Mouse (Mus musculus) heart, adult 2 months (tissue): ENCODE measurements around the gene Vezt. TPM values are rescaled to one million over a fixed set of nuclear protein-coding genes. Genes with fewer than 3 reads are reported as not detected.

Experiments
- DNase-seq, 2 experiments: peaks; one replicate each; pipeline ENCODE4 v3.0.0; 2021
- H3K27ac ChIP-seq: fragments of 200-600 bp; 2 replicates; pipeline ENCODE4 v1.8.1; 2022
- H3K27me3 ChIP-seq: fragments of 200-500 bp; 2 replicates; pipeline ENCODE4 v1.6.1; 2012; ENCODE audit warnings: mild to moderate bottlenecking, low read length, inconsistent platforms, mixed read lengths; ENCODE audit not compliant: control insufficient read depth, insufficient read depth
- H3K36me3 ChIP-seq: fragments of 200-500 bp; 2 replicates; pipeline ENCODE4 v1.6.1; 2012; ENCODE audit warnings: low read length, inconsistent platforms; ENCODE audit not compliant: control insufficient read depth, insufficient read depth
- H3K4me1 ChIP-seq: fragments of 200-500 bp; 2 replicates; pipeline ENCODE4 v1.6.1; 2011; ENCODE audit warnings: low read length; ENCODE audit not compliant: control insufficient read depth, insufficient read depth
- H3K4me3 ChIP-seq: fragments of 200-600 bp; 2 replicates; pipeline ENCODE4 v1.8.1; 2022
- H3K79me2 ChIP-seq: fragments of 200-500 bp; replicated peaks from 2 replicates; pipeline ENCODE4 v1.6.1; 2012; ENCODE audit warnings: mild to moderate bottlenecking, inconsistent platforms, low read length, moderate library complexity, mixed read lengths; ENCODE audit not compliant: control insufficient read depth, insufficient read depth
- H3K9ac ChIP-seq: fragments of 200-500 bp; 2 replicates; pipeline ENCODE4 v1.6.1; 2012; ENCODE audit warnings: low read depth, mild to moderate bottlenecking, control low read depth, inconsistent platforms, low read length, mixed read lengths
- CTCF ChIP-seq: fragments of 200-600 bp; IDR thresholded peaks from 2 replicates; pipeline ENCODE4 v1.8.1; 2022; ENCODE audit warnings: antibody characterized with exemption, mild to moderate bottlenecking, moderate library complexity
- EP300 ChIP-seq: fragments of 200-500 bp; IDR thresholded peaks from 2 replicates; pipeline ENCODE4 v1.6.1; 2011; ENCODE audit warnings: low read depth, low read length, control low read depth; ENCODE audit not compliant: insufficient read depth
- POLR2A ChIP-seq: fragments of 200-500 bp; IDR thresholded peaks from 2 replicates; pipeline ENCODE4 v1.6.1; 2011; ENCODE audit warnings: mild to moderate bottlenecking, low read depth, low read length, control low read depth; ENCODE audit not compliant: insufficient read depth
- WGBS: fragments of 180-500 bp; shearing (Covaris S2); methylation state at CpG from one replicate; pipeline ENCODE4 v1.1.7; 2018; 5-methylcytosine and 5-hydroxymethylcytosine counted together
- intact Hi-C: fragments of 180-260 bp; cut with DNase I; formaldehyde crosslinking; loops from one replicate; pipeline ENCODE4 v1.15.1; 2025
- long read RNA-seq: library from polyadenylated mRNA; stranded (forward); transcript quantifications from one replicate; pipeline ENCODE4 v2.0.0, GENCODE M21; 2021
- polyA plus RNA-seq: library from polyadenylated mRNA; depleted of rRNA; stranded (reverse); fragments of >200 nt; gene quantifications from 2 replicates; pipeline ENCODE4 v1.2.3, GENCODE M21; 2012; rRNA removed
- total RNA-seq, 2 experiments: library from RNA; stranded (reverse); gene quantifications; 2 replicates each; pipeline ENCODE4 v1.2.3; 2021

Vezt gene
- 10 to 100 TPM; 38.8 to 45.4 TPM for total RNA-seq
- polyA plus RNA-seq: 17.4 and 27.9 TPM in 2 replicates
- long read RNA-seq, full-length matches to known transcripts: 23 of 29 reads
- long read RNA-seq, partial matches to known transcripts: 2 of 29 reads
- long read RNA-seq, other reads (novel, unspliced or antisense): 4 of 29 reads

GRCm38 (mm10) chr10:94035658-94036374 is at the start of gene Vezt, which contains the start of gene Fgd6:
Gene Vezt, minus strand, starts transcription at chr10:94035817.
Gene Fgd6, plus strand, starts transcription at chr10:94036001.
- Histone ChIP-seq H3K36me3 (peaks cover 7% of the 10 kb centered on the region), H3K27me3 (no peaks in the 10 kb centered on the region), H3K79me2 (peaks cover 3% of the 10 kb centered on the region; the same call in 1 of the 2 replicates), H3K27ac (peak within 1 kb of the TSS; percentile 94), H3K9ac (peak within 1 kb of the TSS; percentile 92), H3K4me3 (peak within 1 kb of the TSS; percentile 77), H3K4me1 (peaks cover 2% of the 10 kb centered on the region)
- under 1% methylated on average over 76 of the region's 77 CpGs for WGBS
- intact Hi-C loops: loop anchor here (1.0 to 5.0 kb wide), 2 partner anchors 36 to 80 kb away; no protein-coding TSS in a partner anchor
- TF ChIP-seq EP300: 0 out of 2 replicates have a peak, but pooled peaks have one; percentile 15
- TF ChIP-seq POLR2A: peak; percentile 74
- TF ChIP-seq CTCF: peak; percentile 93
- DNase-seq: peak; percentile 99

GRCm38 (mm10) chr10:94082040-94082734 is 46.6 kb upstream of the Vezt start:
- Histone ChIP-seq H3K4me3 (no peak overlapping the region), H3K9ac (no peak overlapping the region), H3K4me1 (peaks cover 3% of the 10 kb centered on the region), H3K27ac (no peak overlapping the region; the same call in 1 of the 2 replicates), H3K79me2 (no peaks in the 10 kb centered on the region), H3K27me3 (no peaks in the 10 kb centered on the region), H3K36me3 (peaks cover 6% of the 10 kb centered on the region)
- DNase-seq: no peak
- TF ChIP-seq POLR2A (no peak), CTCF (no peak), EP300 (no peak)
- 35% methylated on average over 7 of the region's 7 CpGs for WGBS
- intact Hi-C loops: no loop called here

- no peak for TF ChIP-seq CTCF
- no peak for TF ChIP-seq EP300
- no peak for TF ChIP-seq POLR2A
- intact Hi-C loops: no loop called here
Observed at GRCm38 (mm10) chr10:94080740-94081139, 45.1 kb upstream of the Vezt start.

GRCm38 (mm10) chr10:94076966-94077825 is 41.6 kb upstream of the Vezt start:
- TF ChIP-seq EP300 (no peak), CTCF (no peak), POLR2A (no peak)
- intact Hi-C loops: no loop called here
- H3K4me1 ChIP-seq: peaks cover 3% of the 10 kb centered on the region
- H3K9ac ChIP-seq: no peak overlapping the region
- DNase-seq: no peak
- H3K4me3 ChIP-seq: no peak overlapping the region
- no peak overlapping the region for H3K27ac ChIP-seq
- no peaks in the 10 kb centered on the region for H3K79me2 ChIP-seq
- H3K27me3 ChIP-seq: no peaks in the 10 kb centered on the region
- peaks cover 3% of the 10 kb centered on the region; the same call in 1 of the 2 replicates for H3K36me3 ChIP-seq
- 83% methylated on average over 14 of the region's 14 CpGs for WGBS

More at GRCm38 (mm10) chr10:94080740-94081139, 45.1 kb upstream of the Vezt start:
- no peaks in the 10 kb centered on the region for H3K79me2 ChIP-seq
- H3K27ac ChIP-seq: no peak overlapping the region
- H3K27me3 ChIP-seq: no peaks in the 10 kb centered on the region
- no peak overlapping the region for H3K9ac ChIP-seq
- peaks cover 6% of the 10 kb centered on the region for H3K36me3 ChIP-seq
- 66% methylated on average over 3 of the region's 3 CpGs for WGBS
- peaks cover 3% of the 10 kb centered on the region for H3K4me1 ChIP-seq
- H3K4me3 ChIP-seq: no peak overlapping the region
- no peak for DNase-seq

- Histone ChIP-seq H3K36me3 (no peaks in the 10 kb centered on the region), H3K79me2 (no peaks in the 10 kb centered on the region), H3K27ac (peak overlapping the region; percentile 47; the same call in 1 of the 2 replicates), H3K9ac (no peak overlapping the region), H3K4me3 (no peak overlapping the region), H3K4me1 (peaks cover 7% of the 10 kb centered on the region), H3K27me3 (no peaks in the 10 kb centered on the region)
- intact Hi-C loops: loop anchor here (5.0 kb wide), 1 partner anchor 36 kb away; the partner anchor contains the start of genes Fgd6 and Vezt
- 56% methylated on average over 4 of the region's 4 CpGs for WGBS
- no peak for DNase-seq
- no peak for TF ChIP-seq POLR2A
- TF ChIP-seq EP300: no peak
- TF ChIP-seq CTCF: no peak
Observed at GRCm38 (mm10) chr10:94072916-94073465, 37.4 kb upstream of the Vezt start.
